Mouse (Mus musculus) skeletal muscle tissue, adult 2 months (tissue): Measurements from ENCODE around the gene Atpif1.
"Not testable (repeated sequence)": the region's sequence is repeated elsewhere in the genome, so short reads cannot be mapped to it uniquely, and the experiment has no call there.

Source experiments
- DNase-seq: peaks from one replicate; pipeline ENCODE4 v3.0.0-alpha.2; 2012; ENCODE audit warnings: low read depth, low spot score

Gene Atpif1

DNA sequence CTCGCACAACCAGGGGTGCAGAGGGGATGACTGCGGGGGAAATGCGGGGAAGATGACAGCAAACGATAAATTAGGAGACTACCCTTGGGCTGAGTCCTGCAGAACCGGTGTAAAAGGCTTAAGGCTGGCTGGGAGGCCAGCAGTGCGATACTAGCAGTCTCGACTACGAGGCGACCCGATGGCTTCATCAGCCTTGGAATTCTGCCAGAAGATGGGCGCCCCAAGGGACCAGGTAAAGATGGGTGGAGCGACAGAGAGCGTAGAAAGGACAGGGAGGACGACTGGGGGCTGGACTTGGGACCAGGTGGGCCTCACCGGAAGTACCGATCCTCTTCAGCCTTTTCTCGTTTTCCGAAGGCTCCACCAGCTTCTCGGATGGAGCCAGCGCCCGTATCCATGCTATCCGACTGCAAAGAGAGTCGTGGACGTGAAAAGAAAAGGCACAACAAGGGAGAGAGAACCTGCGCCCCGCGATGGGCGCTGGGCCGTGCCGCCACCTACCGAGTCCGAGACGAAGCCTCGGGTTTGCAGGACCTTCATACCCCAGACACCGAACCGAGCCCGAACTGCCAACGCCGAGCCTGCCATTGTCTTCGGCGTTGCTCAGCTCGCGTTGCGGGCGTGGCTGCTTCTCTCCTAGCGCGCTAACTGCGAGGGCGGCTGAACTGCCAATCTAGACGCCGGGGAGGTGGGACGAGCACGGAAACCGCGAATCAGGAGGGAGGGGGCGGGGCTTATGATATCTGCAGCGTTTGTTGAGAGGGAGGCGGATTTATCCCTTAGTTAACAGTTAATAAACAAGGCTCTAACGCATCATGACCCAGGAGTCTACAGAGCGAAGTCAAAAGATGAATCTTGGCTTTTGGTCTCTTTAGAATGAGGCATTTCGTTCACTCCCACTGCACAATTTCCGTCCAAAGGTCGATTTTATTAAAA is at the start of gene Atpif1:
Gene Atpif1 (minus strand): TSS at position 679 of the 936 bp plus-strand sequence.
- peak; percentile 89 for DNase-seq

DNA sequence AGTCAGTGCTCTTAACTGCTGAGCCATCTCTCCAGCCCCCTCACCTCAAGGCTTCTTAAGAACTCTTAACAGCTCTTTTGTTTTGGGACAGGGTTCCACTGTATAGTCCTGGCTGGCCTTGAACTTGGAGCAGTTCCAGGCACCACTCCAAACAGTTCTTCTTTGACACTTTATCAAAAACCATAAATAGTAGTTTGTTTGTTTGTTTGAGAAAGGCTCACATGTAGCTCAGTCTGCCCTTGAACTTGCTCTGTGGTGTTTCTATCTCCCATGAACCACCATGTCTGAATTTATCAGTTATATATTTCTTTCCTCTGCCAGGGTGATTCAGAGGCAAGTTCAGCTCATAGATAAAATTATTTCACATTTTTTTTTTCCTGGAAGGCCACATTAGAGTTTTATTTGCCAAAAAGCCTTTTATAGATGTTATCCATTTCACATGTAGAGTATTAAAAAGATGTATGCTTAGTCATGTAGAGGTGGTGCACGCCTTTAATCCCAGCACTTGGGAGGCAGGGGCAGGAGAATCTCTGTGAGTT is 41.4 kb upstream of the Atpif1 start:
- no peak for DNase-seq

DNA sequence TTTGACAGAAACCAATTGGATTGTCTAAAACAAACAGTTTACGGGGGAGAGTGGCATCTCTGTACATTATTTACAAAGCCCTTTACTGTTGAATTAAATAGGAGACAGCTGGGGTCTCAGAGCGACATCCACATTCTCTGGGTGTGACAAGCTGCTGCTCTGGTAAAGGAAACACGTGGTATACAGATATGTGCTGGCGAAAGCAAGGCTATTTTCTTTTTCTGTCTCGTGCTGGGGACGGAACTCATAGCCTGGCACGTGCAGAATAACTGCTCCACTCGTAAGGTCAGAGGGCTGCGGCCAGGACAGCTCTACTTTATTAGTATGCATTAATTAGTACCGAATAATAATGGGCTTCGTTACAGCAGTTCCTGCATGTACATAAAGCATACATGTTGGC is 39.9 kb upstream of the Atpif1 start:
- peak; percentile 18 for DNase-seq

DNA sequence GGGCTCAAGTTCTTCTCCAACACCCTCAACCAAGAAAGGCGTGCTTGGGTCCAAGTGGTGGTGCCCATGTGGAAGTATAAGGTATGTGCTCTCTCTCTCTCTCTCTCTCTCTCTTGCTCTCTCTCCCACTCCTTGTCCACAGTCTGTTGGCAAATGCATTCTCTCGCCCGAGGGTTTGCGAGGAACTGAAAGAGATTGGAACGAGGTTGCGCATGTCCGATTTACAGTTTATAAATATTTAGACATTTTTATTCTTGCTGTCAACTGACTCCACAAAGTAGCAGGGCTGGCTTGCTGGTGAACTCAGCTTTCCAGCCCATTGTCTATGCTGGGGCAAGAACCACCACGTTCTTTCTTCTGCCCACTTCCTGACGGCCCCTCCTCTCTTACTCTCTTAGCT is 37.7 kb upstream of the Atpif1 start:
- DNase-seq, result no peak

DNA sequence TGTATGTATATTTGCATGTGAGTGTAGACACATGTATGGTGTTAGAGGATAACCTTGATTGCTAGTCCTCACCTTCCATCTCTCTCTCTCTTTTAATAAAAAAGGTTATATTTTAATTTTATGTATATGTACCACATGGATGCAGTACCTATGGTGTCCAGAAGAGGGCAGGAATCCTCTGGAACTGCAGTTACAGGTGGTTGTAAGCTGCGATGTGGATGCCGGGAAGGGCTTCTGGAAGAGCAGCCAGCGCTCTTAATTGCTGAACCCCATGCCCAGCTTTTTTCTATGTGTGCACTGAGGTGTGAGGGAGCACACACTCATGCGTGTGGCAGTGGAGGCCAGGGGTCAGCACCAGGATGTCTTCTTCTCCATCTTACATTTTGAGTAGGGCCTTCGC is 35.7 kb upstream of the Atpif1 start:
- DNase-seq, result no peak

DNA sequence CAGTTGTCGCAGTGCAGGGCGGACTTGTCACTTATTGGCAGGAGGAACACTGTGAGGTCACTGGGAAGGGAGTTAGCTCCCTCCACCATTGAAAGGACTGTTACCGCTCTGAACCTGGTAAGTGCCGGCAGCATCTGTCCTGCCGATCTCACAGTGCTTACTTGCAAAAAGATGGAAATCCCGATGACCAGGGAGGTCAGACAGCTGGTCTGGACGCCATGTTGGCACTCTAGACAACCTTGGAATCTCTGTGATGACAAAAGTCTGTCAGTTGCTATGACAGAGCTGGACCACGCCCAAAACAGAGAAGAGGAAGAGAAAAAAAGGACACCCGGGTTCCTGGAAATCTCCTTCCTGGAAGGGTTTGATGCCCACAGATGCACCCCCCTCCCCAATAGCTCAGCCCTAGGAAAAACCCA is 33.9 kb upstream of the Atpif1 start:
- peak; percentile 34 for DNase-seq

DNA sequence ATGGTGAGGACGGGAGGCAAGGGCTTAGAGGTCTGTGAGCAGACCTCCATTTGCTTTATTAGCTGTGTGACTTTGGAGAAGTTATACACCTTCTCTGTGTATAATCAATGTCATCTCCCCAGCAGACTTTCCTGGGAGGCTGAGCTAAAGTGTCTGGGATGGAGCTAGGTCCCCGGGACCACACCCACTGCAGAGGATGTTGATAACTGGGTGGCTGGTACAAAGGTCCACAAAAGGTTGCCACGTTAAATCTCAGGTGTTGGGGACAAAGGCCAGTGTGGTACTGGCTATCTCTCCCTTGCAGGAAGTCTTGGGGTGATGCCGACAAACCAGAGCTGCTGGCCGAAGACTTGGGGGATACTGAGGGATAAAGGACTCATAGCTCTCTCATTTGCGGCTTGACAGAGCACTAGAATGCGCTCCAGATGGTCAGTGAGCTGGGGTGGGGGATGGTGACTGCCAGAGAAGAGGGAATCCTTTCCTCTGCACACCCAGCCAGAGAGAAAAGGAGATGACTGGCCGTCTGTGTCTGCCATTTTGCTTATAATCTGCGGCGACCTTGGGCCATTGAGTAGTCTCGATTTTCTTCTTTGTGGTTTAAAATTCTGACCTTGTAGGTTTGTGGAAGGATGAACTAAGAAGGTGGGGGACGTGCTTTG is 31.8 kb upstream of the Atpif1 start:
- no peak for DNase-seq

DNA sequence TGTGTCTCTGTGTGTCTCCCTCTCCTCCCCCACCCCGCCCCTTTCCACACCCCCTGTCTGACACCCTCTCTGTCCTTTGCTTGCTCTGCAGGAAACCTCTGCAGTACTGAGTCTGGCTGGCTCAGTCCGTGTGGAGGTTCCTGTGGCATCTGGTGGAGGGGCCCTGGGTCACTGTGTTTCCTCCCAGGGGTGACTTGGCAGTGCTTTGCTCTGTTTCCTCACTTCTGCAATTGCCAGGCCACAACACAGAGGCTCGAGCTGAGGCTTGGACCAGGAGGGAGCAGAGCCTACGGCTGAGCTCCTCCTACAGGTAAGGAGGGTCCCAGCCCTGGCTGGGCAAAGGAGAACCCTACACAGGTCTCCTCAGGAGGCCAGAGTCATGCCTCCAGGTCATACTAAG is 30.5 kb upstream of the Atpif1 start, which contains the start of gene Ptafr:
Gene Ptafr (plus strand): TSS at position 103 of the 400 bp plus-strand sequence.
- DNase-seq, result peak; percentile 46

DNA sequence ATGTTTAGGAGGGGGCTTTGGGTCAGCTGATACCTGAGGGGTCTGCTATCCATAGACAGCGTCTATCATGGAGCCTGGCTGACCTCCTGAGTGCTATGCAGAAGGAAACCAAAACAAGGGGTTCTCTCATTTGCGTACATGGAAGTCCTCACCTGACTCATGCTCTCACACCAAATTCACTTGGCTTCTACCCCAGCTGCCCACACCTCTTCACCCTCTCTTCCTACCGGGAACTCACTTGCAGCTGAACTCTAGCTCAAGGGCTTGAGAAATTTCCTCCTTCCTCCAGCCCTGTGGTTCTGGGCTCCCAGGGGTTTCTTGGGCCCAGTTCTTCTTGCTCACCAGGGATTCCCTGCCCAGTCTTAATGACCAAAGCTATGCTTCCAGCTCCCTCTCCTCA is 29.8 kb upstream of the Atpif1 start:
- no peak for DNase-seq

DNA sequence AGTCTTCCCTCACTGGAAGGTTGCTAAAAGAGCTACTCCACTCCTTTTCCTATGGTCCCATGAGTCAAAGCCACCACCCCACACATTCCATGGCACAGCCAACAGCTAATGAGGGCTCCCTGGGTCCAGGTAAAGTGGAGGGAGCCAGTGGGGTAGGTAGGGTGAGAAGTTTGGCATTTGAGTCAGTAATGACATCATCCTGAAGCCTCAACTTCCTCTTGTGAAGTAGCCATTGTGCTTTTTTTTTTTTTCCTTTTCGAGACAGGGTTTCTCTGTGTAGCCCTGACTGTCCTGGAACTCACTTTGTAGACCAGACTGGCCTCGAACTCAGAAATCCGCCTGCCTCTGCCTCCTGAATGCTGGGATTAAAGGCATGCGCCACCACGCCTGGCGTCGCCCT is 22.1 kb upstream of the Atpif1 start:
- not testable (repeated sequence) for DNase-seq

DNA sequence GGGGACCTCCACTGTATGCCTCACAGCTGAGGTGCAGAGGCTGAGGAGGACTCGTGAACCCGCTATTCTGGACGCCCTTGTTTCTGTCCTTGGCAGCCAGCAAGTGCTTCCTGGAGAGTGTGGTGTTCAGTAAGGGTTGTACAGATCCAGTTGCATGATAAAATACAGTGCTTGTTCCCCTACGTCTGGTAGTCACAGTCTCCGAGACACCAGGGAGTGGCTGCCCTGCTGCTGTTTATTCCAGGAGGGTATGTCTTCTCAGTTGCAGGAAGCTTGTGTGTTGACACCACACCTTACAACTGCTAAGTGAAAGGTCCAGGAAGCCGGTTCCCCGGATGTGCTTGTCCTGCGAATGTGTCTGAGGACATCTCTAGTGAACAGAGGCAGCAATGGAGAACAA is 21.2 kb upstream of the Atpif1 start:
- no peak for DNase-seq

DNA sequence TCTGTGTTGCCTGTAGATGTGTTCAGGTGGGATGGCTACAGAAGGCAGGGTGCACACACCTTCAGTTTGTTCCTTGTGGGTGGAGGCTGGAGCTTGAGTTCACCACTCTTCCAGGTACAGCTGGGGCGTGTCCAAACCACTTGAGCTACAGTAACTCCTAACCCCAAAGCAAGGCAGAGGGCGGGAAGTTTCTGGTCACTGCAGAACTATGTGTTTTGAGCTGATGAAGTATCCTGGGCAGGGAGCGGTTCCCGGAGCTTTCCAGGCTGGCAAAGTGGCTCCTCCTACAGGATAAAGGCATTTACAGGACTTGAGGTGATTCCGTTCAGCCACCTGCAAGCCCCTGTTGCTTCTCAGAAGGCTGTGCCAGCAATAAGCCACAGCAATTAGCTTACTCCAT is 20.8 kb upstream of the Atpif1 start:
- no peak for DNase-seq

DNA sequence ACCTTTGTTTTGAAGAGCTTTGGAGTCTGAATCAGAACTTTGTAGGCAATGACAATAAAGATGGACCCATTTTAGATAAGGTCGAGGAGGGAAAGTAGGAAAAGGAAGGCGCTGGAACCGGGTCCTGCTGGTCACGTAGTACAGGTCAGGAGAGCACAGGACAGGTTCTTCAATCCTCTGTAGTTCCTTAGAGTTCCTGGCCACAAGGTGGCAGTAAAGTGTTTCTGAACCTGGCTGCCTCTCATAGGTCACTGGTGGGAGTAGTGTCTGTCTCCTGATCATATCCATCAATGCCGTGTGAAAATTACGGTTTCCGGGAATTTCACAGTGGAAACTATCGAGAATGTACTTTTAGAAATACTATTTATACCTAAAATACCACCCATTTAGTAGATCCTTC is 12.4 kb upstream of the Atpif1 start:
- peak; percentile 54 for DNase-seq

DNA sequence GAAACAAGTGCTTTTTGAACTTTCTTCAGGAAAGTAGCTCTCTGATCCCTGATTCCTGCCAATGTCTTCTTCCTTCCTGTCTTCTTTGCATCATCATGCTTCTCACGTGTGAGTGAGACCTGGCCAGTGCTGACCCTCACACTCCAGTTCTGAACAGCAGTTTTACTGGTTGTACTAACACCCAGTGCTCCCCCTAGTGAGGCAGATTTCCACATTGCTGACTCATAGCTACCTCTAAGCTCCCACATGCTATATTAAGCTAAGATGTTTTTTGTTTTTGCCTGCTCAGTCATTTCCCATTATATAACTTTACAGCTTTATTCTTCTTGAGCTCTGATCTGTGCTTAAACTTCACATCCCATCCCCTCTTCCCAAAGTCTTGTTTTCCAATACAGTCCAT is 9.3 kb upstream of the Atpif1 start:
- peak; percentile 55 for DNase-seq

DNA sequence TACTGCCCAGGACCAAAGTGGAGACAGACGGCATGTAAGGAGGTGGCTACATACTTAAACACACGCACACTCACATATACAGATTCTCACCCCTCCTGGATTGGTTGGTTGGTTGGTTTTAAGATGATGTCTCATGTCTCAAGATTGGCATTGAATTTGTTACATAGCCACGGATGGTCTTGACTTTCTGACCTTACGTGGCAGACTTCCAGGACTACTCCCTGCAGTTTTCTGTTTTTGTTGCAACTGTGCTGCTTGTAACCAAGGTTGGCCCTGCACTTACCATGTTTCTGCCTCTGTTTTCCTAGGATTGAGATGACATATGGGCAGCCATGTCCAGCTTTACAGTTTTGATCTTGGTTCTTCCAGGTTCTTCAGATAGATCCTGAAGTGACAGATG is 8.0 kb upstream of the Atpif1 start:
- DNase-seq, result no peak

DNA sequence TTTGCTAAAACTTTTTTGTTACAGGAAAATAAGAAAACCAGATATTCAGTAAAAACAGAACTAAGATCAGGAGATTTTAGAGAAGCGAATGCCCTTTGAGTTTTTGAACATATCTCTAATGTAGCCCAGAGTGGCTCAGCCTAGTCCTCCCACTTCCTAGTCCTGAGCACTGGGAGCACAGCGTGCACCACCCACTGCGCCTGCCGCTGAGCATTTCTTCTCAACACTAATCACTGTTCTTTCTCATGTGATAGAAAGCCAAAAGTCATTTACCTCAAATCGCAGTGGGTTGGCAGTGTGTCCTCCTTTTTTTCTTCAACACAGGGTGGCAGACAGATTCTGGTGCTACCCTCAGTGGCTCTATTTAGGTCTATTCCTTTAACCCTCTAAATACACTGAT is 6.0 kb upstream of the Atpif1 start:
- no peak for DNase-seq

DNA sequence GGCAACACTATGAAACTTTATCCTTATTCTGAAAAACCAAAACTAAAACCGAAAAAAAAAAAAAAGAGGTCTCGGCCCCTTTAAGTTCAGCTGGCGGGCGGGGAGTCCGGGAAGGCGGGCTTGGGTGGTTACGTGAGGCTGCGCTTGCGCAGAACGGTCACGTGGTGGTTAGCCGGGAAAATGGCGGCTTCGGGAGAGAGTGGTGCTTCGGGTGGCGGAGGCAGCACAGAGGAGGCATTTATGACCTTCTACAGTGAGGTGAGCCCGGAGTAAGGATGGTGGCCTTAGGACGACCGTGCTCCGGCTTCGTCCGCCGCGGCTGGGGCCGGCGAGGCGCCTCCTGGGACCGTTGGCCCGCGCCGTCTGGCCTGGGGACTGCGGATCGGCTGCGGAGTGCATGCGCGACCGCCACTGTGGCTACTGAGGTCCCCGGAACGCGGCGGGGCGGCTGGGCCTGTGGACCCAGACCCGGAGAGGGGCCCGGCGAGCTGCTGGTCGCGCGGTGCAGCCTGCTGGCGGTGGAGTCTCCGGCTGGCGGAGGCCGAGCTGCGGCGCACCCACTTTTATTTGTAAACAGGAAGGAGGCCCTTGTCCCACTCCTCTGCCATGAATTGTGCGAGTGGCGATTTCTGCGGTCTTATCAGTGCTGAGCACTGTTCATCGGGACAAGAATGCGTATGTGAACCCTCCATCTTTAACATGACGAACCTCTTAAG is 2.1 kb upstream of the Atpif1 start, which contains the start of gene Dnajc8:
Gene Dnajc8 (plus strand): TSS at position 145 of the 716 bp plus-strand sequence.
- DNase-seq, result peak; percentile 92

DNA sequence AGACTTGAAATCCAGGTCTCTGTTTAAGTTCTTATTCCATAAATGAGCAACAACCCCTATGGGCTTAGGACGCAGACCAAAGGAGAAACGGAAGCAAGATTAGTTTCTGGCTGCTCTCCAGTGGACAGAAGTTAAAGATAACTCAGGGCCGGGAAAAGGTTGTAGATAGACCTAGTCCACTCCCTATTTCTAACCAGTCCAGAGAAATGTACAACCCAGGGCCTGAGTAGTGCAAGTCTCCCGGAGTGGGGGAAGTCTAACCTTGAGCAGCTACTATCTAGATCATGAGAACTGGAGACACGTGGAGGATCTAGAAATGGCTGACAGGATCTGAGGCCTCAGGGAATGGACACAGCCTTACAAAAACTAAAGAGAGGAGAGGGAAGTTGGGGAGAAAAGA is 963 bp downstream of the Atpif1 start:
- DNase-seq, result no peak

DNA sequence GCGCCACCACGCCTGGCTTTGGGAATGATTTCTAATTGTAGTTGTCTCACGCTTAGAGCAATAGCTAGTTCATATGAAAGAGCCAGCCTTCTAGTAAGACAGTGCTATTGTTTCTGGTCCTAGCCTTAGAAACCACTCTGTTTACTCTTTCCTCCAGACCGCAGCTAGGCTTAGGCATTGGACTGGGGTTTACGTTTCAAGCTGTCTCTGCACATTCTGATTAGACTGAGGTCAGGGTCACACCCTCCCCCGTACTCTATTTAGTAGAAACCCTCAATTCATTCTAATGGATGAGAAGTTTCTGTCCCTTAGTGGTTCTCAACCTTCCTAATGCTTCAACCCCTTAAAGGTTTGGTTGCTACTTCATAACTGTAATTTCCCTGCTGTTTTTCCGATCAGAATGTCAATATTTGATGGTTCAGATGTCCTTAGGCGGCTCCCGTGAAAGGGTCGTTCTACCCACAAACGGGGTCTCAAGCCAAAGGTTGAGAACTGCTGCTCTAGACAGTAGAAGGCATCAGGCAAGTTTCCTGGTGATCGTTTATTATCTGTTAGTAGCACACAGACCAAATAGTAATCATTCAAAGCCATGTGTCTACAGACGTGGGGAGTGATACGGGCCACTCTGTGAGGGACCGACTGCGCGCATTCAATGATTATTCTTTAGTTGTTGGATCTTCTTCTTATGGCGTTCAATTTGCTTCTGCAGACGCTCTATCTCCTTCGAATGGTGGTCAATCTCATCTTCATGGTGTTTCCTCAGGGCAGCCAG is 3.2 kb downstream of the Atpif1 start:
- DNase-seq, result no peak

DNA sequence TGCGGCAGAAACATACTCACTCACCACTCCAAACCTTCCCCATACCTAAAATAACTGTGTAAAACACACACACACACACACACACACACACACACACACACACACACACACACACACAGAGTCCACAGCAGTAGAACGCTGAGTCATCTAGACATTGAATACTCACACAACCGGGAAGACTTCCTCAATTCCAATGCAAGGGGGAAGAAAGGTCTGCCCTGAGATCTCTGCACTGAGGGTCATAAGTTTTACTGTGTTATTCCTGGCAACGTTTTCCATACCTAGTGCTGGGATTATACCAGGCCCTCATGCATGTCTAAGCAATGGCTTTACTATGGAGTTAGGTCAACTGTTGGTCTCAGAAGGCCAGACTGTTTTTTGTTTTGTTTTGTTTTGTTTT is 4.1 kb downstream of the Atpif1 start:
- DNase-seq, result no peak

DNA sequence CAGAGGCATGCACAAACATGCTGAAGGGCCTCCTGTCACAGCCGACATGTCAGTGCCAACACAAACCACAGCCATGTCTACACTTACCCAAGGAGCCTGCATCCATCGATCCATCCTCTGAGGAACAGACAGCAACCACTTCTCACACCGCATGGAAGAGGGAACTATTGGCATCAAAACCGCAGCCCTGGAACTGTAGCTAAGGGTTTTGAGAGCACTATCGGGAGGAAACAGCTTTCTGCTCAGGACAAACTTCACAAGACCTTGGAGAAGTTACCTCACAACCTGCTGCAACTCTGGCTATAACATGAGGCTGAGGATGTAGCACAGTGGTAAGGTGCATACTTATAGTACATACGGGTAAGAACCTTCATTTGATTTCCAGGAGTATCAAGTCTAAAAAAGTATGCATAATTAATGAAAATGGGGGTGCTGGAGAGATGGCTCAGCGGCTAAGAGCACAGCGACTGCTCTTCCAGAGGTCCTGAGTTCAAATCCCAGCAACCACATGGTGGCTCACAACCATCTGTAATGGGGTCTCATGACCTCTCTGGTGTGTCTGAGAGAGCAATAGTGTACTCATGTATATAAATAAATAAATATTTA is 5.4 kb downstream of the Atpif1 start:
- DNase-seq, result no peak
